Mouse (Mus musculus): ENCODE measurements around the gene Sorbs2. TPM values are rescaled to one million over a fixed set of nuclear protein-coding genes. Genes with fewer than 3 reads are reported as not detected.

Sorbs2 gene
- polyA plus RNA-seq, 1 experiment from 2014 or later = 32.2 TPM

GRCm38 (mm10) chr8:45597631-45598420 is 90.2 kb downstream of the Sorbs2 start:
- no peaks in the 10 kb centered on the region for H3K36me3 ChIP-seq (ENCODE audit: control insufficient read depth, insufficient read depth, low read length)
- H3K9me3 ChIP-seq (ENCODE audit: control insufficient read depth, low read length) = no peaks in the 10 kb centered on the region
- H3K4me1 ChIP-seq (ENCODE audit: control insufficient read depth, insufficient read depth, low read length) = peaks cover 10% of the 10 kb centered on the region
- no peak overlapping the region for H3K9ac ChIP-seq (ENCODE audit: low read depth, low read length)
- DNase-seq (ENCODE audit: low spot score) = no peak
- H3K27me3 ChIP-seq (replicated peaks; ENCODE audit: control insufficient read depth, insufficient read depth, low read length) = no peaks in the 10 kb centered on the region
- ATAC-seq (ENCODE audit: low read depth) = no peak; the same call in 1 of the 2 replicates
- H3K4me2 ChIP-seq (ENCODE audit: low read depth, low read length) = no peak overlapping the region
- WGBS = 80% methylated on average over 7 of the region's 7 CpGs
- H3K27ac ChIP-seq (replicated peaks; ENCODE audit: low read depth, low read length) = no peak overlapping the region
- no peak overlapping the region for H3K4me3 ChIP-seq (ENCODE audit: low read depth, low read length)

GRCm38 (mm10) chr8:45598883-45599282 is 91.3 kb downstream of the Sorbs2 start:
- Histone ChIP-seq H3K27me3 (replicated peaks; ENCODE audit: control insufficient read depth, insufficient read depth, low read length) (no peaks in the 10 kb centered on the region), H3K27ac (replicated peaks; ENCODE audit: low read depth, low read length) (no peak overlapping the region), H3K9ac (ENCODE audit: low read depth, low read length) (no peak overlapping the region), H3K4me3 (ENCODE audit: low read depth, low read length) (no peak overlapping the region), H3K36me3 (ENCODE audit: control insufficient read depth, insufficient read depth, low read length) (no peaks in the 10 kb centered on the region), H3K4me1 (ENCODE audit: control insufficient read depth, insufficient read depth, low read length) (peaks cover 10% of the 10 kb centered on the region), H3K9me3 (ENCODE audit: control insufficient read depth, low read length) (no peaks in the 10 kb centered on the region), H3K4me2 (ENCODE audit: low read depth, low read length) (no peak overlapping the region)
- DNase-seq (ENCODE audit: low spot score) = no peak
- 70% methylated on average over 2 of the region's 2 CpGs for WGBS
- ATAC-seq (ENCODE audit: low read depth) = no peak

- no peak overlapping the region for H3K27ac ChIP-seq (replicated peaks; ENCODE audit: low read depth, low read length)
- H3K9me3 ChIP-seq (ENCODE audit: control insufficient read depth, low read length) = no peaks in the 10 kb centered on the region
- ATAC-seq (ENCODE audit: low read depth) (peak; percentile 70), DNase-seq (ENCODE audit: low spot score) (peak; percentile 76)
- H3K4me3 ChIP-seq (ENCODE audit: low read depth, low read length) = no peak overlapping the region
- H3K4me2 ChIP-seq (ENCODE audit: low read depth, low read length) = no peak overlapping the region
- H3K36me3 ChIP-seq (ENCODE audit: control insufficient read depth, insufficient read depth, low read length) = no peaks in the 10 kb centered on the region
- H3K9ac ChIP-seq (ENCODE audit: low read depth, low read length) = no peak overlapping the region
- no peaks in the 10 kb centered on the region for H3K27me3 ChIP-seq (replicated peaks; ENCODE audit: control insufficient read depth, insufficient read depth, low read length)
- 41% methylated on average over 4 of the region's 4 CpGs for WGBS
- H3K4me1 ChIP-seq (ENCODE audit: control insufficient read depth, insufficient read depth, low read length) = peaks cover 10% of the 10 kb centered on the region
Observed at GRCm38 (mm10) chr8:45602019-45602418, 94.4 kb downstream of the Sorbs2 start.

GRCm38 (mm10) chr8:45605419-45605818 is 97.8 kb downstream of the Sorbs2 start:
- H3K36me3 ChIP-seq (ENCODE audit: control insufficient read depth, insufficient read depth, low read length) = no peaks in the 10 kb centered on the region
- H3K9ac ChIP-seq (ENCODE audit: low read depth, low read length) = no peak overlapping the region
- H3K27me3 ChIP-seq (replicated peaks; ENCODE audit: control insufficient read depth, insufficient read depth, low read length) = no peaks in the 10 kb centered on the region
- peaks cover 10% of the 10 kb centered on the region for H3K4me1 ChIP-seq (ENCODE audit: control insufficient read depth, insufficient read depth, low read length)
- ATAC-seq (ENCODE audit: low read depth) = no peak
- no peak for DNase-seq (ENCODE audit: low spot score)
- WGBS = 70% methylated on average over 1 of the region's 1 CpGs
- no peak overlapping the region for H3K4me3 ChIP-seq (ENCODE audit: low read depth, low read length)
- no peaks in the 10 kb centered on the region for H3K9me3 ChIP-seq (ENCODE audit: control insufficient read depth, low read length)
- no peak overlapping the region for H3K27ac ChIP-seq (replicated peaks; ENCODE audit: low read depth, low read length)
- H3K4me2 ChIP-seq (ENCODE audit: low read depth, low read length) = no peak overlapping the region

- DNase-seq (ENCODE audit: low spot score) (no peak), ATAC-seq (ENCODE audit: low read depth) (no peak)
- Histone ChIP-seq H3K27me3 (replicated peaks; ENCODE audit: control insufficient read depth, insufficient read depth, low read length) (no peaks in the 10 kb centered on the region), H3K4me2 (ENCODE audit: low read depth, low read length) (no peak overlapping the region), H3K36me3 (ENCODE audit: control insufficient read depth, insufficient read depth, low read length) (no peaks in the 10 kb centered on the region), H3K4me3 (ENCODE audit: low read depth, low read length) (no peak overlapping the region), H3K27ac (replicated peaks; ENCODE audit: low read depth, low read length) (no peak overlapping the region), H3K4me1 (ENCODE audit: control insufficient read depth, insufficient read depth, low read length) (no peaks in the 10 kb centered on the region), H3K9me3 (ENCODE audit: control insufficient read depth, low read length) (no peaks in the 10 kb centered on the region), H3K9ac (ENCODE audit: low read depth, low read length) (no peak overlapping the region)
- 91% methylated on average over 6 of the region's 6 CpGs for WGBS
Observed at GRCm38 (mm10) chr8:45607012-45607411, 99.4 kb downstream of the Sorbs2 start.

GRCm38 (mm10) chr8:45608413-45608812 is 100.8 kb downstream of the Sorbs2 start:
- 78% methylated on average over 6 of the region's 6 CpGs for WGBS
- DNase-seq (ENCODE audit: low spot score) (no peak), ATAC-seq (ENCODE audit: low read depth) (no peak)
- H3K4me3 ChIP-seq (ENCODE audit: low read depth, low read length) = no peak overlapping the region
- H3K9ac ChIP-seq (ENCODE audit: low read depth, low read length) = no peak overlapping the region
- no peaks in the 10 kb centered on the region for H3K36me3 ChIP-seq (ENCODE audit: control insufficient read depth, insufficient read depth, low read length)
- no peak overlapping the region for H3K4me2 ChIP-seq (ENCODE audit: low read depth, low read length)
- no peaks in the 10 kb centered on the region for H3K4me1 ChIP-seq (ENCODE audit: control insufficient read depth, insufficient read depth, low read length)
- no peaks in the 10 kb centered on the region for H3K9me3 ChIP-seq (ENCODE audit: control insufficient read depth, low read length)
- no peaks in the 10 kb centered on the region for H3K27me3 ChIP-seq (replicated peaks; ENCODE audit: control insufficient read depth, insufficient read depth, low read length)
- H3K27ac ChIP-seq (replicated peaks; ENCODE audit: low read depth, low read length) = no peak overlapping the region

- Histone ChIP-seq H3K4me2 (ENCODE audit: low read depth, low read length) (no peak overlapping the region), H3K27ac (replicated peaks; ENCODE audit: low read depth, low read length) (no peak overlapping the region), H3K9me3 (ENCODE audit: control insufficient read depth, low read length) (no peaks in the 10 kb centered on the region), H3K4me3 (ENCODE audit: low read depth, low read length) (no peak overlapping the region), H3K36me3 (ENCODE audit: control insufficient read depth, insufficient read depth, low read length) (no peaks in the 10 kb centered on the region), H3K27me3 (replicated peaks; ENCODE audit: control insufficient read depth, insufficient read depth, low read length) (no peaks in the 10 kb centered on the region), H3K9ac (ENCODE audit: low read depth, low read length) (no peak overlapping the region), H3K4me1 (ENCODE audit: control insufficient read depth, insufficient read depth, low read length) (no peaks in the 10 kb centered on the region)
- DNase-seq (ENCODE audit: low spot score) = no peak
- ATAC-seq (ENCODE audit: low read depth) = no peak
- 36% methylated on average over 7 of the region's 7 CpGs for WGBS
Observed at GRCm38 (mm10) chr8:45610426-45611215, 103.0 kb downstream of the Sorbs2 start.

- Histone ChIP-seq H3K9ac (ENCODE audit: low read depth, low read length) (no peak overlapping the region), H3K9me3 (ENCODE audit: control insufficient read depth, low read length) (no peaks in the 10 kb centered on the region), H3K4me2 (ENCODE audit: low read depth, low read length) (no peak overlapping the region), H3K36me3 (ENCODE audit: control insufficient read depth, insufficient read depth, low read length) (no peaks in the 10 kb centered on the region), H3K27me3 (replicated peaks; ENCODE audit: control insufficient read depth, insufficient read depth, low read length) (no peaks in the 10 kb centered on the region), H3K27ac (replicated peaks; ENCODE audit: low read depth, low read length) (no peak overlapping the region), H3K4me3 (ENCODE audit: low read depth, low read length) (no peak overlapping the region), H3K4me1 (ENCODE audit: control insufficient read depth, insufficient read depth, low read length) (no peaks in the 10 kb centered on the region)
- ATAC-seq (ENCODE audit: low read depth) (no peak), DNase-seq (ENCODE audit: low spot score) (no peak)
- WGBS = 64% methylated on average over 1 of the region's 1 CpGs
Observed at GRCm38 (mm10) chr8:45611320-45611719, 103.7 kb downstream of the Sorbs2 start.
